14 mouse cellular contexts compared by ENCODE assay signal in genomic region chr1:154661977-154662376, GRCm38 (mm10).
DNase-seq lines count a peak whose midpoint lies in the region; ATAC-seq and TF ChIP-seq lines count a peak whose summit lies in the region.
"Had no signal": no experiment of that assay in that cellular context is flagged by ENCODE, and none has a peak within 500 bp of the region (broad histone marks: within the 10 kb centered on the region; RNA-seq: fewer than 3 reads in every experiment).

No protein-coding gene starts in this region.

- no peak for TF ChIP-seq CTCF in lung, embryonic 14.5 days (IDR thresholded peaks at IDR 0.05; ENCODE audit: low read depth)
- no peak for TF ChIP-seq CTCF in lung, postnatal 0 days (IDR thresholded peaks at IDR 0.05)

- no peak overlapping the region for H3K4me2 ChIP-seq in forebrain, embryonic 16.5 days (ENCODE audit: low read length)
- H3K4me2 ChIP-seq in forebrain, embryonic 13.5 days: no peak overlapping the region
- no peak overlapping the region for H3K4me2 ChIP-seq in lung, embryonic 14.5 days
- H3K4me2 ChIP-seq in lung, postnatal 0 days (replicated peaks; ENCODE audit: low read depth, low read length): no peak overlapping the region
- H3K4me2 ChIP-seq: liver, embryonic 11.5 days had no signal

- peak overlapping the region; percentile 19; the same call in 1 of the 2 replicates for H3K27ac ChIP-seq in forebrain, embryonic 16.5 days (ENCODE audit: low read length)
- no peak overlapping the region for H3K27ac ChIP-seq in forebrain, embryonic 13.5 days
- H3K27ac ChIP-seq in lung, embryonic 14.5 days (ENCODE audit: low read depth): no peak overlapping the region
- no peak overlapping the region for H3K27ac ChIP-seq in lung, postnatal 0 days (ENCODE audit: low read length)

- no peak for TF ChIP-seq EP300 in lung, postnatal 0 days (IDR thresholded peaks at IDR 0.05)

- H3K27me3 ChIP-seq in forebrain, embryonic 16.5 days (replicated peaks; ENCODE audit: control insufficient read depth, insufficient read depth, low read length): no peaks in the 10 kb centered on the region
- no peaks in the 10 kb centered on the region for H3K27me3 ChIP-seq in forebrain, embryonic 13.5 days
- H3K27me3 ChIP-seq in lung, embryonic 14.5 days (ENCODE audit: insufficient read depth, low read length): no peaks in the 10 kb centered on the region
- no peaks in the 10 kb centered on the region for H3K27me3 ChIP-seq in lung, postnatal 0 days (replicated peaks; ENCODE audit: insufficient read depth, low read length)
- H3K27me3 ChIP-seq: megakaryocyte, embryonic 14.5 days had no signal

- H3K9ac ChIP-seq in forebrain, embryonic 16.5 days (replicated peaks; ENCODE audit: low read depth, low read length): no peak overlapping the region
- H3K9ac ChIP-seq in forebrain, embryonic 13.5 days: no peak overlapping the region
- H3K9ac ChIP-seq in lung, embryonic 14.5 days: no peak overlapping the region
- no peak overlapping the region for H3K9ac ChIP-seq in lung, postnatal 0 days (replicated peaks; ENCODE audit: low read depth)

- H3K4me1 ChIP-seq in forebrain, embryonic 16.5 days (replicated peaks; ENCODE audit: control insufficient read depth, insufficient read depth, low read length): peaks cover 13% of the 10 kb centered on the region
- H3K4me1 ChIP-seq in forebrain, embryonic 13.5 days: peaks cover 9% of the 10 kb centered on the region
- no peaks in the 10 kb centered on the region for H3K4me1 ChIP-seq in lung, embryonic 14.5 days (ENCODE audit: insufficient read depth)
- no peaks in the 10 kb centered on the region for H3K4me1 ChIP-seq in lung, postnatal 0 days (ENCODE audit: insufficient read depth, low read depth, low read length)
- H3K4me1 ChIP-seq: megakaryocyte, embryonic 14.5 days had no signal

- peak; percentile 23 for DNase-seq in lung, embryonic 14.5 days
- no peak for DNase-seq in lung, postnatal 4 days
- DNase-seq in lung, postnatal 0 days (ENCODE audit: low spot score): peak; percentile 15
- DNase-seq in right cerebral cortex, postnatal 14 days: peak; percentile 30
- DNase-seq in gastrocnemius, adult 18-20 months (ENCODE audit: low spot score): no peak
- DNase-seq: heart, postnatal 36 days; kidney, postnatal 36 days; thymus, adult 2 months had no signal

- H3K9me3 ChIP-seq in forebrain, embryonic 16.5 days (ENCODE audit: control insufficient read depth, low read length): no peaks in the 10 kb centered on the region
- H3K9me3 ChIP-seq in forebrain, embryonic 13.5 days (replicated peaks): no peaks in the 10 kb centered on the region
- no peaks in the 10 kb centered on the region for H3K9me3 ChIP-seq in lung, embryonic 14.5 days (ENCODE audit: low read depth, low read length)
- no peaks in the 10 kb centered on the region for H3K9me3 ChIP-seq in lung, postnatal 0 days (ENCODE audit: low read length)
- H3K9me3 ChIP-seq: megakaryocyte, embryonic 14.5 days had no signal

- ATAC-seq in forebrain, embryonic 16.5 days: no peak
- no peak for ATAC-seq in forebrain, embryonic 13.5 days
- no peak for ATAC-seq in lung, embryonic 14.5 days (ENCODE audit: insufficient read depth)
- ATAC-seq in lung, postnatal 0 days: no peak; the same call in 1 of the 2 replicates
- no peak for ATAC-seq in erythroblast, adult 5-6 weeks (replicated peaks; ENCODE audit: low FRiP score, poor library complexity, severe bottlenecking)
- ATAC-seq: activated CD4-positive, CD25-positive, alpha-beta regulatory T cell, adult 4 months had no signal

- WGBS in forebrain, embryonic 16.5 days: 64% methylated on average over 5 of the region's 5 CpGs
- WGBS in forebrain, embryonic 13.5 days: 76% methylated on average over 5 of the region's 5 CpGs
- WGBS in lung, embryonic 14.5 days: 59% methylated on average over 5 of the region's 5 CpGs
- 66% methylated on average over 5 of the region's 5 CpGs for WGBS in lung, postnatal 0 days

- H3K4me3 ChIP-seq in forebrain, embryonic 16.5 days (replicated peaks; ENCODE audit: low read length): no peak overlapping the region
- no peak overlapping the region for H3K4me3 ChIP-seq in forebrain, embryonic 13.5 days
- no peak overlapping the region for H3K4me3 ChIP-seq in lung, embryonic 14.5 days (ENCODE audit: low read depth, low read length)
- no peak overlapping the region for H3K4me3 ChIP-seq in lung, postnatal 0 days (ENCODE audit: low read depth, low read length)
- H3K4me3 ChIP-seq: megakaryocyte, embryonic 14.5 days had no signal

- H3K36me3 ChIP-seq in forebrain, embryonic 16.5 days (ENCODE audit: control insufficient read depth, insufficient read depth): no peaks in the 10 kb centered on the region
- no peaks in the 10 kb centered on the region for H3K36me3 ChIP-seq in forebrain, embryonic 13.5 days (ENCODE audit: poor library complexity, severe bottlenecking)
- no peaks in the 10 kb centered on the region for H3K36me3 ChIP-seq in lung, embryonic 14.5 days (ENCODE audit: insufficient read depth)
- H3K36me3 ChIP-seq in lung, postnatal 0 days (ENCODE audit: insufficient read depth, low read length): no peaks in the 10 kb centered on the region

Comparison
In these comparisons a context has a peak if more than half of its experiments do, and no peak if none do; other contexts are left out.
1. DNase-seq: peak in lung, embryonic 14.5 days (single experiment), lung, postnatal 0 days (single experiment) and right cerebral cortex, postnatal 14 days (single experiment); none in lung, postnatal 4 days (0 of 2) and gastrocnemius, adult 18-20 months (single experiment).